Mouse (Mus musculus) spleen, adult 2 months (tissue): Measurements from ENCODE around the gene Pabpc6.

Experiments
- CTCF ChIP-seq: fragments of 200-500 bp; IDR thresholded peaks from 2 replicates; pipeline ENCODE4 v1.5.1; 2011; ENCODE audit warnings: mild to moderate bottlenecking, inconsistent platforms; ENCODE audit not compliant: insufficient read depth, insufficient read length, insufficient replicate concordance; ENCODE audit errors: extremely low read depth
- POLR2A ChIP-seq: fragments of 200-500 bp; IDR thresholded peaks from 2 replicates; pipeline ENCODE4 v1.6.1; 2011; ENCODE audit warnings: low read depth, low read length, inconsistent platforms

DNA sequence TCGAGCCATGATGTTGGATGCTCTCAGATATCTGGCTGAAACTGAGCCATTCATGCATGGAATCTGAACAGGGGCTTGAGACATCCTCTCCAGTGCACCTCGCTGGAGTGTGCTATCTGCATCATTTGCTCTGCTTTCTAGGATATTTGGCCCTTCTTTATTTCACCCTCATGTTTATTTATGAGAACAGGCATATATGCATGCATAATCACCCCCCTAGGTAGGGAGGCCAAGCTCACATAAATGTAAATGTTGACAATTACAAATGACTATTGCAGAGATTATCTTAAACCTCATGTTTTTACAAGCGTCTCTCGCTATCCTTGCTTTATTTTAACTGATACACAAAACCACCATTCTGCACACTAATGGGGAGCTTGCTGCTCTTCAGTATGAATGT lies 21.9 kb downstream of the Pabpc6 start:
- TF ChIP-seq CTCF = no peak
- no peak for TF ChIP-seq POLR2A
